Mouse (Mus musculus): ENCODE measurements around the gene 4931406P16Rik.

- TF ChIP-seq POLR2A (IDR thresholded peaks at IDR 0.05; ENCODE audit: borderline replicate concordance, extremely low read depth, insufficient read depth, insufficient read length, poor library complexity, severe bottlenecking) (no peak), CTCF (IDR thresholded peaks at IDR 0.05; ENCODE audit: borderline replicate concordance, extremely low read depth, insufficient read depth, insufficient read length) (peak; percentile 9; the same call in 1 of the 2 replicates)
These were observed 105.2 kb downstream of the 4931406P16Rik start for GRCm38 (mm10) chr7:34208027-34208745.

All from brain, embryonic 14.5 days (tissue).